Mouse (Mus musculus) spleen, adult 2 months (tissue): ENCODE data around the gene Pde4d. TPM values are rescaled to one million over a fixed set of nuclear protein-coding genes. Genes with fewer than 3 reads are reported as not detected.

Experiments used
- DNase-seq, 2 experiments: peaks; one replicate each; pipeline versions ENCODE4 v3.0.0 to v3.0.0-alpha.2; 2012 to 2021; ENCODE audit warnings: low spot score in 2 of 2, low read depth in 1 of 2
- H3K27ac ChIP-seq: fragments of 200-500 bp; 2 replicates; pipeline ENCODE4 v1.5.1; 2012; ENCODE audit warnings: low read length, inconsistent platforms; ENCODE audit not compliant: insufficient read depth
- H3K27me3 ChIP-seq: fragments of 200-500 bp; 2 replicates; pipeline ENCODE4 v1.6.1; 2012; ENCODE audit warnings: mild to moderate bottlenecking, moderate library complexity, low read length, inconsistent platforms; ENCODE audit not compliant: control insufficient read depth, insufficient read depth
- H3K36me3 ChIP-seq: fragments of 200-500 bp; 2 replicates; pipeline ENCODE4 v1.6.1; 2012; ENCODE audit warnings: mild to moderate bottlenecking, low read length, inconsistent platforms; ENCODE audit not compliant: control insufficient read depth, insufficient read depth
- H3K4me1 ChIP-seq: fragments of 200-500 bp; 2 replicates; pipeline ENCODE4 v1.6.1; 2011; ENCODE audit warnings: inconsistent platforms; ENCODE audit not compliant: control insufficient read depth, insufficient read depth, insufficient read length
- H3K4me3 ChIP-seq: fragments of 200-500 bp; 2 replicates; pipeline ENCODE4 v1.5.1; 2011; ENCODE audit warnings: mild to moderate bottlenecking, inconsistent platforms; ENCODE audit not compliant: insufficient read depth, insufficient read length; ENCODE audit errors: extremely low read depth
- CTCF ChIP-seq: fragments of 200-500 bp; IDR thresholded peaks from 2 replicates; pipeline ENCODE4 v1.5.1; 2011; ENCODE audit warnings: mild to moderate bottlenecking, inconsistent platforms; ENCODE audit not compliant: insufficient read depth, insufficient read length, insufficient replicate concordance; ENCODE audit errors: extremely low read depth
- POLR2A ChIP-seq: fragments of 200-500 bp; IDR thresholded peaks from 2 replicates; pipeline ENCODE4 v1.6.1; 2011; ENCODE audit warnings: low read depth, low read length, inconsistent platforms
- WGBS: fragments of 180-500 bp; shearing (Covaris S2); methylation state at CpG from one replicate; pipeline ENCODE4 v1.1.7; 2018; 5-methylcytosine and 5-hydroxymethylcytosine counted together
- polyA plus RNA-seq: library from polyadenylated mRNA; depleted of rRNA; stranded (reverse); fragments of >200 nt; gene quantifications from 2 replicates; pipeline ENCODE4 v1.2.3, GENCODE M21; 2012

The Pde4d gene
- polyA plus RNA-seq, 1 experiment: 4.8 TPM

DNA sequence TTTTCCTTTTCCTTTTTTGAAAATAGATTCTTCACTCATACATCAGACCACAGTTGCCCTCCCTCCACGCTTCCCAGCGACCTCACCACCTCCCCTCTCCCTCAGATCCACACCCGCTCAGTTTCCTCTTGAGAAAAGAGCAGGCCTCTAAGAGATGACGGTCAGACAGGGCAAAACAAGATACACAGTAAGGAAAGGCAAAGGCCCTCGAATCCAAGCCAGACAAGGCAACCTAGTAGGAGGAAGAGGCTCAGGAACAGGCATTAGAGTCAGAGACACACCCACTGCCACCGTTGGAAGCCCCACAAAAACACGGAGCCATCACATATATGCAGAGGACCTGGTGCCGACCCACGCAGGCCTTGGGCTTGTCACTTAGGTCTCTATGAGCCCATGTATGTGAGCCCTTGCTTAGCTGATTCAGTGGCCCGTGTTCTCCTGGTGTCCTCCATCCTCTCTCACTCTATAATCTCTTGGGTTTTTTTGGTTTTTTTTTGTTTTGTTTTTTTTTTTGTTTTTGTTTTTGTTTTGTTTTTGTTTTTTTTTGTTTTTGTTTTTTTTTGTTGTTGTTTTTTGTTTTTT is 1097.3 kb downstream of the Pde4d start:
- 53% methylated on average over 10 of the region's 10 CpGs for WGBS
- no peak for TF ChIP-seq POLR2A
- TF ChIP-seq CTCF: no peak
- H3K27me3 ChIP-seq: no peaks in the 10 kb centered on the region
- no peak for DNase-seq
- H3K4me3 ChIP-seq: no peak overlapping the region
- peaks cover 4% of the 10 kb centered on the region; the same call in 1 of the 2 replicates for H3K4me1 ChIP-seq
- no peaks in the 10 kb centered on the region for H3K36me3 ChIP-seq
- no peak overlapping the region for H3K27ac ChIP-seq

DNA sequence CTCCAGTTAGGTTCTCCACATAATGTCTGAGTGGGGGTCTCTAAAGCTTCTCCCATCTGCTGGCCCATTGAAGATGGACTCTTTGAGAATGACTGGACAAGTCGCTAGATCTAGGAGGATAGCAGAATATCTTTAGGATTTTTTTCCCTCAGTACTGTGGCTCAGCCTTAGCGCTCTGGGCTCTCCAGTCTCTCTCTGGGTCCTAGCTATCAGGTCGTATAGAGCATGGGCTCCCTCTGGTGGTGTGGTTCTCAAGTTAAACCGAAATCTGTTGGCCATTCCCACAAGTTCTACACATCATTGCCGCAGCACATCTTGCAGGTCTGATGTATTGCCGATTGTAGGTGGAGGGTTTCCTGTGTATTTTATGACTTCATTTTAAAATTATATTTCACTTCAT is 1098.0 kb downstream of the Pde4d start:
- Histone ChIP-seq H3K4me3 (no peak overlapping the region), H3K4me1 (peaks cover 4% of the 10 kb centered on the region; the same call in 1 of the 2 replicates), H3K27ac (no peak overlapping the region), H3K27me3 (no peaks in the 10 kb centered on the region), H3K36me3 (no peaks in the 10 kb centered on the region)
- WGBS: 16% methylated on average over 6 of the region's 6 CpGs
- TF ChIP-seq CTCF (peak; percentile 30; the same call in 1 of the 2 replicates), POLR2A (no peak)
- peak; percentile 70 to 73 for DNase-seq

DNA sequence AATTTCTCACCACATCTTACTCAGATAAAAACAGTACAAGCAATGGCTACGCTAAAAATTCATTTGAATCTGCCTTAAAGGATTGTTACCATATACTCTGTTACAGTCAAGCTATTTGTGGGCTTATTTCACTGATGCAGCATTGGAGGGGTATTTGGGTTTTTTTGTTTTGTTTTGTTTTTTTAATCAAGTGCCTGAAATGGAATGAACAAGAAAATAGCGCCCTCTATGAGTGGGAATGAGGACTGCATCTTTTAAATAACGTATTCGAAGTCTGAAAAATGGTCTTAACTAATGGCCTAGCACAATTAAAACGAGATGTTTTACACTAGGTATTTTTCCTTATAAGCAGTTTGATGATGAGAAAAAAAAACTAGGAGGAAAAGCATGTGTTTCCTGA is 1098.5 kb downstream of the Pde4d start:
- no peak for TF ChIP-seq POLR2A
- TF ChIP-seq CTCF: no peak
- no peak for DNase-seq
- Histone ChIP-seq H3K4me1 (peaks cover 4% of the 10 kb centered on the region; the same call in 1 of the 2 replicates), H3K27ac (no peak overlapping the region), H3K4me3 (no peak overlapping the region), H3K36me3 (no peaks in the 10 kb centered on the region), H3K27me3 (no peaks in the 10 kb centered on the region)
- 74% methylated on average over 5 of the region's 5 CpGs for WGBS

DNA sequence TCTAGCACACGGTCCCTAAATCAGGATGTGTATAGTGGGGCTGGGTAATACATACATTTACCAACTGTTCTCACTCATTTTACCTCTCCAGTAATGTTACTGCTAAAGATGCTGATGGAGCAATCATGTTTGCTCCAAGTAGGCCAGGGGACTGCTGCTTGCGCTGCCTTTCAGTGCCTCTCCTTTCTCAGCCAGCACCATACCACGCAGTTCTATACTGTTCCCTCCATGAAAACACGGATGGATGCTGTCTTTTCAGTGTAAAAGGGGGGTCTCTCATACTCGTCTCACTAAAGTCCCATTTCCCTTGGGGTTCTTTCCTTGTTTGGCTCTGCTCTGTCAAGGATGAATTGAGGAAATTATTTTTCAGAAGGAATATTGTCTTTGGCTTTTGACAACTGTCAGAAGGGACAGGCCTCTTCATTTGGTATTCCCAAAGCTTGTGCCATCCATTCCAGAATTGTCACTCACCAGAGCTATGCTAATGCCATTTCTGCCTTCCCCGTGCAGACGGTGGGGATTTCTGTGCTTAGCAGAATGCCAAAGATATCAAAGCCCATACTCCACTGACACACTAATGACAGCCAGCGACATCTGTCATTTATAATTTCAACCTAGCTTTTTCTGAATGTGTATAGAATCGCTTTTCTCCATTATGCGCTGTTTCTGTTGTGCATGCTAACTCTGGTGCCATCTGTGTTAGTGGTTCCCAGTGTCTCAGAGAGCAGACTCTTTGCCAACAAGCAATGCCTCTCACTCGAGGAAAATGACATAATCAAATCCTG is 1099.2 kb downstream of the Pde4d start:
- Histone ChIP-seq H3K4me3 (no peak overlapping the region), H3K27me3 (no peaks in the 10 kb centered on the region), H3K27ac (no peak overlapping the region), H3K36me3 (no peaks in the 10 kb centered on the region), H3K4me1 (peaks cover 4% of the 10 kb centered on the region; the same call in 1 of the 2 replicates)
- DNase-seq: no peak
- 89% methylated on average over 11 of the region's 11 CpGs for WGBS
- no peak for TF ChIP-seq POLR2A
- TF ChIP-seq CTCF: no peak

DNA sequence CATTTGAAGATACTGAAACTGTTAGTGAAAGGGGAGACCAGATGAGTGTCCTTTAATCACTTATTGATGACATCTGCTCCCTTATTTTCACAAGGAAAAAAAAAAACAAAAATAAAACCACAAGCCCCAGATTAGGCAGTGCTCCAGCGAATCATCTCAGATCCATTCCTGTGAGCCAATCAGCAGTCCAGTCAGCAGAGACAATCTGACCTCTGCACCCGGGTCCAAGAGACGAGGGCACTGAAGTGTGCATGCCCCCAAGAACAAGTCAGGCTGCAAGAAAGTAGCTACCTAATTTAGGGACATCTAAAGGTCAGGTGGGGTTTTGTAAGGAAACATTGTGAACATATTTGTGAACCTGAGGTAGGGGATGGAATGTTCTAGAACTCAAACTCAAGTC is 1102.1 kb downstream of the Pde4d start:
- H3K4me3 ChIP-seq: no peak overlapping the region
- TF ChIP-seq CTCF: no peak
- no peak for TF ChIP-seq POLR2A
- DNase-seq: no peak
- 82% methylated on average over 3 of the region's 3 CpGs for WGBS
- H3K27me3 ChIP-seq: no peaks in the 10 kb centered on the region
- no peaks in the 10 kb centered on the region for H3K36me3 ChIP-seq
- H3K4me1 ChIP-seq: peaks cover 4% of the 10 kb centered on the region; the same call in 1 of the 2 replicates
- H3K27ac ChIP-seq: no peak overlapping the region

DNA sequence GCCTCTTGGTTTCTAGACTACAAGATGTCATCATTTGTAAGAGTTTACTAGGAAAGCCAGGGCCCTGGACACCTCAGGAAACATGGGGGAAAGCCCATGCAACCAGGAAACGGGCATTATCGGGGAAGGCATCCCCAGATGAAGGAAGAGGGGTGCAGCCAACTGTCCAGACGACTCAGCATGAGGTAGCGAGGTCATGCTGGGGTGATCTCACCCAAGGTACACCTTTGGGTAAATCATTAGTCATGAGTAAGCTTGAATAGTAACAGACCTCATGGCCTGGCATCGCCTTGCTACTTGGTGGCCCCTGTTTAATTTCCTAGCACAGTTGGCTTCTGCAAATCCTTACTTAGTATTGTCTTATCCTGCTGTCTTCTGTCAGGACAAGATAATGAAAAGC is 1105.8 kb downstream of the Pde4d start:
- H3K27me3 ChIP-seq: no peaks in the 10 kb centered on the region
- no peak overlapping the region for H3K27ac ChIP-seq
- no peaks in the 10 kb centered on the region for H3K4me1 ChIP-seq
- H3K4me3 ChIP-seq: no peak overlapping the region
- DNase-seq: no peak
- no peaks in the 10 kb centered on the region for H3K36me3 ChIP-seq
- no peak for TF ChIP-seq POLR2A
- 85% methylated on average over 5 of the region's 5 CpGs for whole genome bisulfite sequencing

DNA sequence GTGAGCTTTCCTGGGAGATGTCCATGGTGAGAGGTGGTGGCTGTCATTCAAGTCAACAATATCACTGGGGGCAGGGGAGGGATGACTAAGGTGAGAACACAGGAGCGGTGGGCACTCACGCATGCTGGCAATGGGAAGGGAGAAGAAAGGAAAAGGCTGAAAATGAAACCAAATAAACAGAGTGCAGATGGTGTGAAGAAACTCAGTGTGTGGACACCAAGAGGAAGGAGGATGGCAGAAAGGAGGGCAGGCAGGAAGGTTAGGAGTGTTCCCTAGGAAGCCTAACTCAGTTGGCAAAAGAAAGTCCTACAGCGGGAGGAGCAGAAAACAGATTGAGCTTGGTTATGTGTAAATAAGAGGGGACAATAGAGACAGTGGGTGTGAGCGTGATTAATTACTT is 1107.1 kb downstream of the Pde4d start:
- Histone ChIP-seq H3K36me3 (no peaks in the 10 kb centered on the region), H3K27ac (no peak overlapping the region), H3K4me1 (no peaks in the 10 kb centered on the region), H3K27me3 (no peaks in the 10 kb centered on the region), H3K4me3 (no peak overlapping the region)
- WGBS: 94% methylated on average over 4 of the region's 4 CpGs
- no peak for DNase-seq
- TF ChIP-seq POLR2A: no peak
- TF ChIP-seq CTCF: no peak
